Mouse (Mus musculus) Patski (cell line): ENCODE measurements around the gene Aste1. TPM values are rescaled to one million over a fixed set of nuclear protein-coding genes. Genes with fewer than 3 reads are reported as not detected.

ENCODE experiments used
- ATAC-seq: fragments of 100-300 bp; one replicate; pipeline ENCODE4 v1.8.0; 2021
- CTCF ChIA-PET: fragments of 350-600 bp; sonication (Branson Sonifier 250); formaldehyde crosslinking; loops from one replicate; lab custom pipeline; 2022; ENCODE audit warnings: inconsistent platforms; lab: Charles Lee
- POLR2A ChIA-PET: fragments of 350-600 bp; sonication (Branson Sonifier 250); formaldehyde crosslinking; loops from one replicate; lab custom pipeline; 2022; ENCODE audit warnings: antibody characterized with exemption, inconsistent platforms; lab: Charles Lee
- DNase-seq: peaks from one replicate; pipeline ENCODE4 v3.0.0-alpha.2; 2011; ENCODE audit warnings: low read depth, low spot score
- H3K27me3 ChIP-seq: fragments of 371-371 bp; one replicate; pipeline ENCODE4 v1.5.1; 2021
- CTCF ChIP-seq: fragments of 100-300 bp; IDR thresholded peaks from one replicate; pipeline ENCODE4 v1.5.1; 2021
- in situ Hi-C: fragments of 300-500 bp; cut with MboI; formaldehyde crosslinking; loops from 3 replicates; pipeline ENCODE4 v1.11.1; 2018; ENCODE audit warnings: low pct_unique_long_range_greater_than_20kb, mixed read lengths
- polyA plus RNA-seq: library from polyadenylated mRNA; unstranded; gene quantifications from one replicate; pipeline ENCODE4 v1.2.3, GENCODE M21; 2021

Aste1 gene
- 7.4 TPM for polyA plus RNA-seq

DNA sequence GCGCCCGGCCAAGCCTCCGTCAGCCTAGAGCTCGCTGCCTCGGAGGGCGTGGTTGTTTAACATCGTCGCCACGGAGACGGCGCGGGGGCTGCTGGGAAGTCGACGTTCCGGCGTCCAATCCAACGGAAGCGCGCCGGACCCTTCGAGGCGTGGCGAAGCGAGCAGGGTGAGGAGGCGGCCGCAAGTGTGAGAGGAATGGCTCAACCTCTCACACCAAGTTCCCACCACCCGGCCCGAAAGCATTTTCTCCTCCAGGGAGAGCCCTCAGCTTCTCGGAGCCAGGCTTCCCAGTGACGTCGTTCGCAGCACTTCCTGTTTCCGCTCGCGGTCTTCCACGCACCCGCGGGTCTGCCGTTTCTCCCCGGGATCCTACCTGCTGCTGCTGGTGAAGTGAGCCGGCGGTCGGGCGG is at the start of gene Aste1, which contains the start of gene Nek11:
TSS of gene Aste1 (plus strand) at position 175 of the 410 bp plus-strand sequence.
TSS of gene Nek11 (minus strand) at position 307 of the 410 bp plus-strand sequence.
- peak; percentile 35 for DNase-seq
- in situ Hi-C loops = loop anchor here (10.0 to 25.0 kb wide), 3 partner anchors 220 to 980 kb away; partner anchors contain the start of gene Mrpl3
- no peaks in the 10 kb centered on the region for H3K27me3 ChIP-seq
- ChIA-PET CTCF (interaction anchor here (3.2 kb wide), 1 partner anchor 13 kb away, joined by 8 read pairs; no protein-coding TSS in a partner anchor), POLR2A (interaction anchor here (0.6 to 1.5 kb wide), 2 partner anchors 100 to 778 kb away, joined by 4 to 6 read pairs; no protein-coding TSS in a partner anchor)
- peak; percentile 97 for ATAC-seq
- TF ChIP-seq CTCF = no peak

DNA sequence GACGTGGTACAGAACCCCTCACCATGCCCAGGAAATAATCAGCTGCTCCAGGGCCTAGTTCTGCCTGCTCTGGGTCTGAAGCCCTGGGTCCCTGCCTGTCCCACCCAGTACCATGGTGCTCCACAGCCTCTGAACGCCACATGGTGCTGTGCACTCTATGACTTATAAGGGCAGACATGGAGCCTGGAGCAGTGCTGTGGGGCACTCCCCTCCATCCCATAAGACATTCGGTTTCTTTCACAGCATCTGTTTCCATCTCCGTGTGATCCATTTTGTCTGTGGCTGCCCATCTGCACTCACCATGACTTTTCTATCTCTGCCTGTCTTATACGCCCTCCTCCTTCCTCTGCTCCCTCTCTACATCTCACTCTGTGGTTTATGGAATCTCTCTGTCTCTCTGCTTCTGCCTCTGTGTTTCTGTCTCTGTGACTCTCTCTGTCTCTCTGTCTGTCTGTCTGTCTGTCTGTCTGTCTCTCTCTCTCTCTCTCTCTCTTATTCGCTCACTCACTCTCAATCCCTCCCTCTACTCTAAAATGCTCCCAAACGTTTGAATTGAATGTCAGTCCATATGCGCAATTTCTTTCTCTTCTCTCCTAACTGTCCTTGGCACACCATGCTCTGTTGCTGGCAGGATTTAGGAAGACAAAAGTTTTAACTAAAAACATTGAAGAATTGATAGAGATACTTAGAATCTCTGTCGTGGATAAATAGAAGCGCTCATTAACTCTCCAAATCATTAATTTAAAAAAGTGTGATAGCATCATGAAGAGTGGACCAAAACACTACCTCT is 46.8 kb upstream of the Aste1 start:
- TF ChIP-seq CTCF = no peak
- in situ Hi-C loops = no loop called here
- DNase-seq = no peak
- ChIA-PET CTCF (no interaction called here), POLR2A (no interaction called here)
- no peaks in the 10 kb centered on the region for H3K27me3 ChIP-seq
- no peak for ATAC-seq

DNA sequence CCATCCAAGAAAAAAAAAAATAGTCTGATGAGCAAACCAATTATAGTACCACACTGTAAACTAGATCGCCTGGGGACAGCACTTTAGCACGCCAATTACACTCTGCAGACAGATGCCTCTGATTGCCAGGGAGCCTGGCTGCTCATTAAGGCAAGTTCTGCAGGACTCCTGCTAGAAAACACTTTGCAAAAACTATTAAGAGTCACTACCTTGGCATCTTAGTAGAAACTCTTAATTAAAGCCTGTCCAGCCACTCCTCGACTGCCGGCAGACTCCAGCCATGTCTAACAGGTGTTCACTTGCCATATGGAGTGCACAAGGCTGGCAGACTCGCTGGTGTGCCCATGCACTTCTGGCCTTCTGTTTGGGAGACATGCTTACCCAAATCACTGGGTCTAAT is 46.2 kb upstream of the Aste1 start:
- no peaks in the 10 kb centered on the region for H3K27me3 ChIP-seq
- CTCF ChIA-PET = no interaction called here
- ATAC-seq (no peak), DNase-seq (no peak)
- POLR2A ChIA-PET = no interaction called here
- in situ Hi-C loops = no loop called here
- TF ChIP-seq CTCF = no peak

DNA sequence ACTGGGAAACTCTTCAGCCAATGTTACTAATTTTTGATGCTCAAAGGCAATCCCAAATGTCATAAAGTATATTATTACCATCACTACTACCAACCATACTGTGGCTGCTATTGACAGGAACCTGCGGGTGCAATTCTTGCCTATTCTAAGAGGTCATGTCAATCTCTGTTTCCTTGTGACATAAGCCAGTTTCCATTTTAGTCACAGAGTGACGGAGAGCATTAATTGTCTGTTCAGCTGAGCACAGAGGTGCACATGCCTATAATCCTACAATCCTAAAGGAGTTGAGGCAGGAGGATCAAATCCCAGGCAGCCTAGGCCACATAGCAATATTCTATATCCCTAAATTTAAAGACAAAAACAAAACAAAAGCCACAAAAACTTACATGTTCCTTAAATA is 33.0 kb upstream of the Aste1 start:
- no peaks in the 10 kb centered on the region for H3K27me3 ChIP-seq
- DNase-seq = no peak
- TF ChIP-seq CTCF = no peak
- ChIA-PET CTCF (no interaction called here), POLR2A (no interaction called here)
- in situ Hi-C loops = no loop called here
- ATAC-seq = no peak

DNA sequence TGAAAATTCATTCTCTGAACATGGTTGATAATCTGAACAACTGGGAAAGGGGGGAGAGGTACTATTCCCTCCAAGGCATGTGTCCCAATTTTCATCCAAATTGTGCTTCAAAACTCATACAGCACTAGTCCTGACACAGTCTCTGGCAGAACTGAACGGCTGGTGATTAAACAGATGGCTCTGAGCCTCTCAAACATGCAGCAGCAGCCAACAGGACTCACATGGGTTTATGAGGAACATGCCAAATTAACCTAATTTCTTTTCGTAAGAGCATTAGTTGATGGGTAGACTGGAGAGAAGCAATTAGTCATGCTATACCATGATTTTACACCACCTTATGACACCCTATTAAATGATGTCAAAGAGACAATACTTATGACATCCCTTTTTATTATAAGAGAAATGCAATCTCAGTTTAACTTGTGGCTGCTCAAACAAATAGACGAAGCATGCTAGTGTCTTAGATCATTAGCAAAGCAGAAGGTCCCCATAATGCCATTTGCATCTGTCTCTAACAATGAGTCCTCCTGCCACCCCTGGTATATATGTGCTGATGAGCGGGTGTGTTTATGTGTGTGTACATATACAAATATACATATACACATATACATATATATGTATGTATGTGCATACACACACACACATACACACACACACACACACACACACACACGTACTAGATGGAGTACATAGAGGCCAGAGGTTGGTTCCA is 31.5 kb upstream of the Aste1 start:
- ATAC-seq (no peak), DNase-seq (no peak)
- H3K27me3 ChIP-seq = no peaks in the 10 kb centered on the region
- no peak for TF ChIP-seq CTCF
- ChIA-PET CTCF (no interaction called here), POLR2A (no interaction called here)
- in situ Hi-C loops = no loop called here

DNA sequence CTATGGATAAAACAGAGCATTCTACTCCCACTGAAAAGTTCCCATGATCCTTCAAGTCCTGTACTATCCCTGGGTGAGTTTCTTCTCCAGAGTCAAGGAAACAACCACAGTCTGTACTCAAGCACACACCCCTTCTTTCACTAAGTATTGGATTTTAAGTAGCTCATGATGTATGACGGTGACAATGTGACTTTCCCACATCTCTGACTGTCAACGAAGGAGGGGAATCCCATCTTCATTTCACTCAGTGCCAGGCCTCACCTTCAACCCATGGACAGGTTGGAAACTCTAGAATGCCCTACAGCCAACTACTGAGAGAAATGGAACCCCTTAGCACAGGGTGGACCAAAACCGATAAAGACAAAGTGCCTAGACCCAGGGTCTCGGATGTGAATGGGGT is 29.0 kb upstream of the Aste1 start:
- ATAC-seq (no peak), DNase-seq (no peak)
- in situ Hi-C loops = no loop called here
- ChIA-PET POLR2A (no interaction called here), CTCF (interaction anchor here (2.3 kb wide), 1 partner anchor 11 kb away, joined by 7 read pairs; no protein-coding TSS in a partner anchor)
- TF ChIP-seq CTCF = no peak
- H3K27me3 ChIP-seq = no peaks in the 10 kb centered on the region

DNA sequence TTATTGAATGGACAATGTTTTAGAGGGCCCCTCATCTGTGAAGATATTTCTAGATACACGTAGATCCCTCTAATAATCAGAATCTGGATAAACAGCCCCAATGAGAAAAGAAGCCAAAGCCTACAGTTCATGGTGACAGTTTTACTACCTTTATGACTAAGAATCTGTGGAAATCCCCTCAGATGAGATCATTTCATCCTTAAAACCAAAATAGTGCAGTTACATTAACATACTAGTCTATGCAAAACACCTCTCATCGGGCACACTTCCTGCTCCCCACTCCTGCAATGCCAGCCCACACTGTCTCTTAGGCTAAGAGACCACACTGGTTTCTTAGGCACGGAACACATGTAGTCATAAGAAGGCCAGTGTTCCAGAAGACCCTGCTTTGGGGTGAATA is 26.6 kb upstream of the Aste1 start:
- POLR2A ChIA-PET = no interaction called here
- ATAC-seq = no peak
- CTCF ChIA-PET = no interaction called here
- in situ Hi-C loops = no loop called here
- H3K27me3 ChIP-seq = no peaks in the 10 kb centered on the region
- DNase-seq = no peak
- no peak for TF ChIP-seq CTCF

- ATAC-seq = no peak
- in situ Hi-C loops = no loop called here
- no peaks in the 10 kb centered on the region for H3K27me3 ChIP-seq
- ChIA-PET CTCF (no interaction called here), POLR2A (no interaction called here)
- TF ChIP-seq CTCF = no peak
- DNase-seq = no peak
Measured at GRCm38 (mm10) chr9:105374361-105374760, 20.8 kb upstream of the Aste1 start.

- POLR2A ChIA-PET = no interaction called here
- in situ Hi-C loops = loop anchor here (25.0 kb wide), 1 partner anchor 314 kb away; the partner anchor contains the start of gene Mrpl3
- ATAC-seq = peak; percentile 94
- DNase-seq = peak; percentile 44
- CTCF ChIA-PET = interaction anchor here (1.5 to 2.9 kb wide), 2 partner anchors 11 to 14 kb away, joined by 3 to 7 read pairs; no protein-coding TSS in a partner anchor
- H3K27me3 ChIP-seq = no peaks in the 10 kb centered on the region
- TF ChIP-seq CTCF = no peak
Measured at GRCm38 (mm10) chr9:105376411-105376810, 18.8 kb upstream of the Aste1 start.

- ATAC-seq = no peak
- ChIA-PET POLR2A (no interaction called here), CTCF (interaction anchor here (1.5 to 2.9 kb wide), 2 partner anchors 11 to 13 kb away, joined by 3 to 7 read pairs; no protein-coding TSS in a partner anchor)
- in situ Hi-C loops = loop anchor here (25.0 kb wide), 1 partner anchor 315 kb away; the partner anchor contains the start of gene Mrpl3
- DNase-seq = no peak
- TF ChIP-seq CTCF = no peak
- H3K27me3 ChIP-seq = no peaks in the 10 kb centered on the region
Measured at GRCm38 (mm10) chr9:105376954-105377530, 18.1 kb upstream of the Aste1 start.
